Mouse (Mus musculus) lung, postnatal 0 days (tissue): Measurements from ENCODE around the gene Mylip.

Source experiments
- CTCF ChIP-seq: IDR thresholded peaks from 2 replicates; pipeline ENCODE4 v1.5.1; 2016; ENCODE audit warnings: antibody characterized with exemption, mild to moderate bottlenecking
- EP300 ChIP-seq: IDR thresholded peaks from 2 replicates; pipeline ENCODE4 v1.6.1; 2016; ENCODE audit warnings: antibody characterized with exemption, mild to moderate bottlenecking, control low read depth

GRCm38 (mm10) chr13:45405194-45405810 is 15.8 kb downstream of the Mylip start:
- no peak for TF ChIP-seq CTCF
- TF ChIP-seq EP300, result no peak
